Comparison of ENCODE assay signal across 32 mouse cellular contexts in the genomic region with DNA sequence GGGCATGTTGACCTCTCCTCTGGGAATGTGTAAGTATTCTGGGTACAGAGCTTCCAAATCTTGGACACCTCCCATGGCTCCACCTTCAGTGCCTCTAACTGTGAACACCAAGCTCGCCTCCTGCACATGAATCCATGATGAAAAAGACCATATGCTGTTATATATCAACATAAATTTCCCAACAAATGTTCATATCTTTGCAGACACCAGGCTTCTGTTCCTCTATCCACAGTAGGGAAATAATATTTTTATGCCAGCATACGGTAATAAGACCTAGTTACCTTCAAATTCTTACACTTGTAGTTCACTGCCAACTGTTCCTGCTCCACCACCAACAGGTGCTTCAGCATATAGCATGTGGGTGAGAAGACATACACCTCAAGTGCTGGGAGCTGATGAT.
A peak's percentile ranks its signal among the peaks of the same experiment; 100 is the strongest.
DNase-seq lines count a peak whose midpoint lies in the region; ATAC-seq and TF ChIP-seq lines count a peak whose summit lies in the region.
"Had no signal": no experiment of that assay in that cellular context is flagged by ENCODE, and none has a peak within 500 bp of the region (broad histone marks: within the 10 kb centered on the region; RNA-seq: fewer than 3 reads in every experiment).

No protein-coding gene starts in this region.

- no peak for TF ChIP-seq CTCF in brain, embryonic 14.5 days (IDR thresholded peaks at IDR 0.05; ENCODE audit: borderline replicate concordance, extremely low read depth, insufficient read depth, insufficient read length)
- TF ChIP-seq CTCF in forebrain, postnatal 0 days (IDR thresholded peaks at IDR 0.05; ENCODE audit: low read depth): no peak

- no peak overlapping the region for H3K27ac ChIP-seq in forebrain, embryonic 14.5 days (ENCODE audit: low read depth, low read length)
- no peak overlapping the region for H3K27ac ChIP-seq in forebrain, embryonic 12.5 days
- no peak overlapping the region for H3K27ac ChIP-seq in forebrain, postnatal 0 days (ENCODE audit: low read depth, low read length)
- no peak overlapping the region for H3K27ac ChIP-seq in midbrain, embryonic 11.5 days (ENCODE audit: low read depth, low read length)
- H3K27ac ChIP-seq: embryonic facial prominence, embryonic 10.5 days; embryonic facial prominence, embryonic 13.5 days; heart, adult 2 months; heart, embryonic 10.5 days; heart, embryonic 13.5 days; hindbrain, embryonic 14.5 days; hindbrain, postnatal 0 days had no signal

- no peaks in the 10 kb centered on the region for H3K4me1 ChIP-seq in forebrain, embryonic 14.5 days (ENCODE audit: control insufficient read depth, insufficient read depth, low read length)
- no peaks in the 10 kb centered on the region for H3K4me1 ChIP-seq in forebrain, embryonic 12.5 days
- no peaks in the 10 kb centered on the region for H3K4me1 ChIP-seq in forebrain, postnatal 0 days (ENCODE audit: insufficient read depth)
- no peaks in the 10 kb centered on the region for H3K4me1 ChIP-seq in midbrain, embryonic 11.5 days (ENCODE audit: control insufficient read depth, insufficient read depth, low read length)
- H3K4me1 ChIP-seq: embryonic facial prominence, embryonic 10.5 days; embryonic facial prominence, embryonic 13.5 days; heart, embryonic 10.5 days; heart, embryonic 13.5 days had no signal

- ATAC-seq in forebrain, embryonic 14.5 days: peak; percentile 20; the same call in 1 of the 2 replicates
- ATAC-seq in forebrain, embryonic 12.5 days (ENCODE audit: low FRiP score): no peak
- ATAC-seq in forebrain, postnatal 0 days: peak; percentile 25; the same call in 1 of the 2 replicates
- no peak for ATAC-seq in midbrain, embryonic 11.5 days (ENCODE audit: low FRiP score)
- ATAC-seq: hindbrain, postnatal 0 days; inflammation-experienced regulatory T-cells, adult 6 months; intestine, embryonic 16.5 days; Patski had no signal

- no peak for TF ChIP-seq POLR2A in brain, embryonic 14.5 days (IDR thresholded peaks at IDR 0.05; ENCODE audit: borderline replicate concordance, extremely low read depth, insufficient read depth, insufficient read length, poor library complexity, severe bottlenecking)

- 82% methylated on average over 2 of the region's 2 CpGs for WGBS in forebrain, embryonic 14.5 days
- 82% methylated on average over 2 of the region's 2 CpGs for WGBS in forebrain, embryonic 12.5 days
- WGBS in forebrain, postnatal 0 days: 55% methylated on average over 2 of the region's 2 CpGs
- 80% methylated on average over 2 of the region's 2 CpGs for WGBS in midbrain, embryonic 11.5 days

- H3K4me2 ChIP-seq in forebrain, embryonic 14.5 days (ENCODE audit: low read length): no peak overlapping the region
- H3K4me2 ChIP-seq in forebrain, embryonic 12.5 days: no peak overlapping the region
- H3K4me2 ChIP-seq in forebrain, postnatal 0 days (ENCODE audit: low read depth): no peak overlapping the region
- no peak overlapping the region for H3K4me2 ChIP-seq in midbrain, embryonic 11.5 days
- H3K4me2 ChIP-seq: embryonic facial prominence, embryonic 13.5 days; heart, embryonic 13.5 days; hindbrain, embryonic 14.5 days had no signal

- no peak overlapping the region for H3K9ac ChIP-seq in forebrain, embryonic 14.5 days (ENCODE audit: low read length)
- H3K9ac ChIP-seq in forebrain, embryonic 12.5 days: no peak overlapping the region
- H3K9ac ChIP-seq in forebrain, postnatal 0 days: no peak overlapping the region
- H3K9ac ChIP-seq in midbrain, embryonic 11.5 days (ENCODE audit: low read length): no peak overlapping the region
- H3K9ac ChIP-seq: embryonic facial prominence, embryonic 13.5 days; heart, embryonic 13.5 days; hindbrain, embryonic 14.5 days had no signal

- no peaks in the 10 kb centered on the region for H3K36me3 ChIP-seq in forebrain, embryonic 14.5 days (ENCODE audit: control insufficient read depth, insufficient read depth, low read length)
- H3K36me3 ChIP-seq in forebrain, embryonic 12.5 days (replicated peaks): no peaks in the 10 kb centered on the region
- no peaks in the 10 kb centered on the region for H3K36me3 ChIP-seq in forebrain, postnatal 0 days (ENCODE audit: insufficient read depth)
- no peaks in the 10 kb centered on the region for H3K36me3 ChIP-seq in midbrain, embryonic 11.5 days (ENCODE audit: control insufficient read depth, insufficient read depth, low read length)
- H3K36me3 ChIP-seq: embryonic facial prominence, embryonic 10.5 days; embryonic facial prominence, embryonic 13.5 days; G1E; heart, embryonic 10.5 days; heart, embryonic 13.5 days had no signal

- no peaks in the 10 kb centered on the region for H3K9me3 ChIP-seq in forebrain, embryonic 14.5 days (replicated peaks; ENCODE audit: control insufficient read depth, low read length)
- H3K9me3 ChIP-seq in forebrain, embryonic 12.5 days: no peaks in the 10 kb centered on the region
- H3K9me3 ChIP-seq in forebrain, postnatal 0 days (ENCODE audit: low read length): no peaks in the 10 kb centered on the region
- no peaks in the 10 kb centered on the region for H3K9me3 ChIP-seq in midbrain, embryonic 11.5 days (ENCODE audit: control insufficient read depth, low read length)
- H3K9me3 ChIP-seq: embryonic facial prominence, embryonic 10.5 days; embryonic facial prominence, embryonic 13.5 days; heart, embryonic 10.5 days; heart, embryonic 13.5 days had no signal

- no peaks in the 10 kb centered on the region for H3K27me3 ChIP-seq in forebrain, embryonic 14.5 days (replicated peaks; ENCODE audit: control insufficient read depth, insufficient read depth, low read length)
- no peaks in the 10 kb centered on the region for H3K27me3 ChIP-seq in forebrain, embryonic 12.5 days
- H3K27me3 ChIP-seq in forebrain, postnatal 0 days (ENCODE audit: insufficient read depth, low read length): no peaks in the 10 kb centered on the region
- H3K27me3 ChIP-seq in midbrain, embryonic 11.5 days (ENCODE audit: control insufficient read depth, insufficient read depth, low read length): no peaks in the 10 kb centered on the region
- H3K27me3 ChIP-seq: CH12.LX; embryonic facial prominence, embryonic 13.5 days; heart, embryonic 13.5 days; Patski had no signal

- no peak overlapping the region for H3K4me3 ChIP-seq in forebrain, embryonic 14.5 days (ENCODE audit: low read depth, low read length)
- H3K4me3 ChIP-seq in forebrain, embryonic 12.5 days (replicated peaks): no peak overlapping the region
- no peak overlapping the region for H3K4me3 ChIP-seq in forebrain, postnatal 0 days (ENCODE audit: low read depth, low read length)
- no peak overlapping the region for H3K4me3 ChIP-seq in midbrain, embryonic 11.5 days (ENCODE audit: low read depth, low read length)
- H3K4me3 ChIP-seq: embryonic facial prominence, embryonic 10.5 days; embryonic facial prominence, embryonic 13.5 days; erythroblast, embryonic 14.5 days; heart, adult 2 months; heart, embryonic 10.5 days; heart, embryonic 13.5 days had no signal

- peak; percentile 54 for DNase-seq in forebrain, embryonic 14.5 days (ENCODE audit: low spot score)
- DNase-seq in layer of hippocampus, adult 9-10 months (ENCODE audit: low spot score): peak; percentile 10
- DNase-seq in layer of hippocampus, adult 11-12 months (ENCODE audit: low spot score): no peak
- peak; percentile 51 for DNase-seq in brain, embryonic 14.5 days (ENCODE audit: low read depth)
- peak; percentile 18 for DNase-seq in forebrain, postnatal 0 days
- no peak for DNase-seq in midbrain, embryonic 11.5 days (ENCODE audit: low spot score, missing footprints)
- DNase-seq: adrenal gland, adult 2 months; adrenal gland, postnatal 14 days; B cell, adult 2 months; cerebellum, adult 11-12 months; cerebellum, adult 8-10 months; cerebellum, postnatal 10 days; cerebellum, postnatal 36 days; embryo, embryonic 11 days; gastrocnemius, postnatal 10 days; gastrocnemius, postnatal 36 days; heart, adult 2 months; heart, postnatal 14 days; heart, postnatal 4 days had no signal

Comparison
In these comparisons a context has a peak if more than half of its experiments do, and no peak if none do; other contexts are left out.
1. ATAC-seq: peak in forebrain, embryonic 14.5 days (single experiment) and forebrain, postnatal 0 days (single experiment); none in forebrain, embryonic 12.5 days (single experiment) and midbrain, embryonic 11.5 days (single experiment).
2. DNase-seq: peak in forebrain, embryonic 14.5 days (single experiment), layer of hippocampus, adult 9-10 months (single experiment), brain, embryonic 14.5 days (single experiment) and forebrain, postnatal 0 days (single experiment); none in layer of hippocampus, adult 11-12 months (single experiment) and midbrain, embryonic 11.5 days (single experiment).